Mouse (Mus musculus) myocyte (in vitro differentiated cells): ENCODE results near the gene Acp5. TPM values are rescaled to one million over a fixed set of nuclear protein-coding genes. Genes with fewer than 3 reads are reported as not detected.

Experiments
- H3K27me3 ChIP-seq: one replicate; pipeline ENCODE4 v1.6.1; 2011; ENCODE audit not compliant: control insufficient read depth, insufficient read depth, insufficient read length
- H3K36me3 ChIP-seq: one replicate; pipeline ENCODE4 v1.6.1; 2011; ENCODE audit not compliant: control insufficient read depth, insufficient read depth
- H3K4me2 ChIP-seq: one replicate; pipeline ENCODE4 v1.6.1; 2011; ENCODE audit warnings: low read depth, control low read depth
- H3K4me3 ChIP-seq: one replicate; pipeline ENCODE4 v1.5.1; 2011; ENCODE audit warnings: mild to moderate bottlenecking, control low read depth, moderate library complexity
- H3K79me2 ChIP-seq: one replicate; pipeline ENCODE4 v1.6.1; 2011; ENCODE audit not compliant: control insufficient read depth, insufficient read depth
- H3ac ChIP-seq: one replicate; pipeline ENCODE4 v1.6.1; 2011; ENCODE audit not compliant: control insufficient read depth, insufficient read length
- CEBPB ChIP-seq: IDR thresholded peaks from 2 replicates; pipeline ENCODE4 v1.6.1; 2011; ENCODE audit warnings: mild to moderate bottlenecking, moderate library complexity; ENCODE audit not compliant: poor library complexity, insufficient read depth, severe bottlenecking
- E2F4 ChIP-seq: IDR thresholded peaks from one replicate; pipeline ENCODE4 v1.6.1; 2011; ENCODE audit warnings: mild to moderate bottlenecking, control low read depth, moderate library complexity; ENCODE audit not compliant: insufficient read depth
- MAX ChIP-seq: IDR thresholded peaks from one replicate; pipeline ENCODE4 v1.6.1; 2011; ENCODE audit warnings: low read depth, mild to moderate bottlenecking, control low read depth
- MYOD1 ChIP-seq, 3 experiments: IDR thresholded peaks; one replicate each; pipeline ENCODE4 v1.6.1; 2011; ENCODE audit warnings: control low read depth in 2 of 3, low read depth in 2 of 3, mild to moderate bottlenecking in 2 of 3, moderate library complexity in 1 of 3; ENCODE audit not compliant: insufficient read length in 2 of 3, control insufficient read depth in 1 of 3
- MYOG ChIP-seq, 3 experiments: IDR thresholded peaks; one replicate each; pipeline ENCODE4 v1.6.1; 2011; ENCODE audit warnings: control low read depth in 2 of 3, low read depth in 2 of 3, mild to moderate bottlenecking in 2 of 3; ENCODE audit not compliant: insufficient read length in 2 of 3, control insufficient read depth in 1 of 3, insufficient read depth in 1 of 3
- POLR2A ChIP-seq: IDR thresholded peaks from one replicate; pipeline ENCODE4 v1.6.1; 2011; ENCODE audit warnings: low read depth, mild to moderate bottlenecking, control low read depth, moderate library complexity; ENCODE audit not compliant: insufficient read length
- POLR2AphosphoS2 ChIP-seq: IDR thresholded peaks from one replicate; pipeline ENCODE4 v1.6.1; 2011; ENCODE audit warnings: low read depth, control low read depth; ENCODE audit not compliant: insufficient read length
- REST ChIP-seq: IDR thresholded peaks from one replicate; pipeline ENCODE4 v1.6.1; 2011; ENCODE audit warnings: mild to moderate bottlenecking, control low read depth, moderate library complexity; ENCODE audit not compliant: insufficient read depth, insufficient read length
- SRF ChIP-seq: IDR thresholded peaks from one replicate; pipeline ENCODE4 v1.6.1; 2011; ENCODE audit warnings: low read depth; ENCODE audit not compliant: control insufficient read depth, insufficient read length
- TCF12 ChIP-seq: IDR thresholded peaks from one replicate; pipeline ENCODE4 v1.6.1; 2011; ENCODE audit warnings: mild to moderate bottlenecking, control low read depth; ENCODE audit not compliant: poor library complexity, insufficient read depth, severe bottlenecking
- TCF3 ChIP-seq: IDR thresholded peaks from one replicate; pipeline ENCODE4 v1.6.1; 2011; ENCODE audit warnings: low read depth, control low read depth; ENCODE audit not compliant: insufficient read length
- USF1 ChIP-seq: IDR thresholded peaks from one replicate; pipeline ENCODE4 v1.6.1; 2011; ENCODE audit warnings: low read depth, mild to moderate bottlenecking, control low read depth, moderate library complexity
- polyA plus RNA-seq: library from polyadenylated mRNA; unstranded; fragments of >200 nt; fragmentation: generic; extraction: Trizol; gene quantifications from one replicate; pipeline ENCODE4 v1.2.1, GENCODE M21; 2012; ENCODE audit warnings: missing spikeins

The Acp5 gene
- polyA plus RNA-seq, 1 experiment, result 0.16 TPM

DNA sequence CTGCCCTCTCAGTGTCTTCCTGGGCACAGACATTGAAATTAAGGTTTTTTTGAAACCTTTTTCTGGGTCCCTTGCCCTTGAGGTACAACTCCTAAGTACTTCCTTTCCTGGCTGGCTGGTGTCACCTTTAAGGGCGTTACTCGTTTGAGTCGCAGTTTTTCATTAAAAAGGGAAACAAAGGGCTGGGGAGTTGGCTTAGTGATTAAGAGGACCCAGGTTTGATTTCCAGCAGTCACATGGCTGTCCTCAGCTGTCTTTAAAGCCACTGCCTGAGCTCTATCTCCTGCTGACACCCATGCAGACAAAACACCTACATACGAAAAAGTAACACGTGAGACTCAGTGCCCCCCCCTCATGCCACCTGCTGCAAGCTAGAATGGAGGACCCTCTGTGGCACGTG is 30.5 kb upstream of the Acp5 start:
- Histone ChIP-seq H3K36me3 (no peaks in the 10 kb centered on the region), H3K4me3 (no peak overlapping the region), H3K79me2 (no peaks in the 10 kb centered on the region), H3K27me3 (no peaks in the 10 kb centered on the region), H3ac (no peak overlapping the region), H3K4me2 (no peak overlapping the region)
- TF ChIP-seq TCF3, result no peak
- TF ChIP-seq MYOG (IDR thresholded peaks at IDR 0.05; ENCODE audit: control insufficient read depth in 1 of 3, insufficient read depth in 1 of 3, insufficient read length in 2 of 3, low read depth in 2 of 3), result no peak
- TF ChIP-seq USF1, result no peak
- TF ChIP-seq E2F4, result no peak

- peak overlapping the region; percentile 2 for H3ac ChIP-seq
- no peaks in the 10 kb centered on the region for H3K79me2 ChIP-seq
- H3K4me2 ChIP-seq, result peak overlapping the region; percentile 64
- no peaks in the 10 kb centered on the region for H3K27me3 ChIP-seq
- TF ChIP-seq SRF, result no peak
- no peak for TF ChIP-seq TCF3
- TF ChIP-seq POLR2AphosphoS2, result no peak
- TF ChIP-seq MYOG (IDR thresholded peaks at IDR 0.05; ENCODE audit: control insufficient read depth in 1 of 3, insufficient read depth in 1 of 3, insufficient read length in 2 of 3, low read depth in 2 of 3), result peak in 2 of 3 experiments; percentile 2 to 54
- TF ChIP-seq MYOD1 (IDR thresholded peaks at IDR 0.05; ENCODE audit: control insufficient read depth in 1 of 3, insufficient read length in 2 of 3, low read depth in 2 of 3), result peak in 2 of 3 experiments; percentile 31 to 40
- no peak for TF ChIP-seq REST
- no peaks in the 10 kb centered on the region for H3K36me3 ChIP-seq
- H3K4me3 ChIP-seq, result no peak overlapping the region
These were observed 29.5 kb upstream of the Acp5 start for GRCm38 (mm10) chr9:22164711-22165668.

DNA sequence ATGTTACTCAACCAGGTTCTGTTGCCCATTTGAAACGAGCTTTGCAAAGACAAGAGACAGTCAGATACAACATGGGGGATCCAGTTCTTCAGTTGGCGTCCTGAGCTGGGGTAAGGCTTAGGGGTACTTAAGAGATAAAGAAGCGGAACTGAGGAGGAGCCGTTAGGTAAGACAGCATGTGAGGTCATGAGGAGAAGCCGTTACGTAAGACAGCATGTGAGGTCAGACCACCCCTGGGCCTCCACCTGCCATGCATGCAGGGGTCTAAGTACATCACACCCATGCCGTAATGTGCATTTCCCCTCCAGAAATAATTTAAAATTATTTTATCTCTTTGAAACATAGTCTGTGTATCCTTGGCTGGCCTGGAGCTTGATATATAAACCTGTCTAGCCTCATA is 27.4 kb upstream of the Acp5 start:
- H3ac ChIP-seq, result no peak overlapping the region
- no peaks in the 10 kb centered on the region for H3K36me3 ChIP-seq
- TF ChIP-seq E2F4, result no peak
- TF ChIP-seq MYOD1 (IDR thresholded peaks at IDR 0.05; ENCODE audit: control insufficient read depth in 1 of 3, insufficient read length in 2 of 3, low read depth in 2 of 3), result no peak
- TF ChIP-seq TCF12, result no peak
- TF ChIP-seq SRF, result no peak
- no peak for TF ChIP-seq CEBPB
- no peak for TF ChIP-seq MAX
- no peak for TF ChIP-seq TCF3
- no peak overlapping the region for H3K4me2 ChIP-seq
- no peak overlapping the region for H3K4me3 ChIP-seq
- no peaks in the 10 kb centered on the region for H3K27me3 ChIP-seq
- H3K79me2 ChIP-seq, result no peaks in the 10 kb centered on the region

DNA sequence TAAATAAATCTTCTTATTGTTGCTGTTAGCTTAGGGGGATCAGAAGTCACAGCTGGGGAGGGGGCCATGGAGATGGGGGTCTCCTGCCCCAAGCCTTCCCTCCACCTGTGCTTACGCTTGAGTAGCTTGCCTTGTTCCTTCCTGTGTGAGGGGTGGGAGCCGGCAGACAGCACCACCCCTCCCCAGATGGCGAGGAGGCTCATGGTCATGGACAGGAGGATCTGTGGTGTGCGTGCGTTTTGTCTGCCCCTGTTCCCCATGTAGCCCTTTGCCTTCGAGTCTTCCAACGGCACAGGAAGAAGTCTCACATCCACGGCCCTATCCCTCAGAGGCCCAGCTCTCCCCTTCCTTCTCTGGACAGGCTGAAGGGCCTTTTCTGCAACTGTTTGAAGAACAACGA is 26.8 kb upstream of the Acp5 start:
- Histone ChIP-seq H3ac (no peak overlapping the region), H3K36me3 (no peaks in the 10 kb centered on the region), H3K79me2 (no peaks in the 10 kb centered on the region), H3K4me2 (no peak overlapping the region), H3K4me3 (no peak overlapping the region), H3K27me3 (no peaks in the 10 kb centered on the region)
- TF ChIP-seq POLR2A (no peak), TCF3 (no peak), E2F4 (no peak), CEBPB (no peak), SRF (no peak)

- TF ChIP-seq MYOD1 (IDR thresholded peaks at IDR 0.05; ENCODE audit: control insufficient read depth in 1 of 3, insufficient read length in 2 of 3, low read depth in 2 of 3) (no peak), POLR2AphosphoS2 (no peak), REST (no peak), POLR2A (no peak), TCF3 (no peak)
- no peaks in the 10 kb centered on the region for H3K36me3 ChIP-seq
- no peaks in the 10 kb centered on the region for H3K27me3 ChIP-seq
- no peak overlapping the region for H3K4me2 ChIP-seq
- H3K4me3 ChIP-seq, result no peak overlapping the region
- no peak overlapping the region for H3ac ChIP-seq
- H3K79me2 ChIP-seq, result no peaks in the 10 kb centered on the region
These were observed 25.8 kb upstream of the Acp5 start for GRCm38 (mm10) chr9:22161299-22161698.
